Mouse (Mus musculus) spleen, postnatal 14 days (tissue): Measurements from ENCODE around the gene Pigx.

Experiments used
- DNase-seq, 2 experiments: peaks; one replicate each; pipeline ENCODE4 v3.0.0; 2021 to 2022; ENCODE audit warnings: low spot score in 2 of 2

Gene Pigx

DNA sequence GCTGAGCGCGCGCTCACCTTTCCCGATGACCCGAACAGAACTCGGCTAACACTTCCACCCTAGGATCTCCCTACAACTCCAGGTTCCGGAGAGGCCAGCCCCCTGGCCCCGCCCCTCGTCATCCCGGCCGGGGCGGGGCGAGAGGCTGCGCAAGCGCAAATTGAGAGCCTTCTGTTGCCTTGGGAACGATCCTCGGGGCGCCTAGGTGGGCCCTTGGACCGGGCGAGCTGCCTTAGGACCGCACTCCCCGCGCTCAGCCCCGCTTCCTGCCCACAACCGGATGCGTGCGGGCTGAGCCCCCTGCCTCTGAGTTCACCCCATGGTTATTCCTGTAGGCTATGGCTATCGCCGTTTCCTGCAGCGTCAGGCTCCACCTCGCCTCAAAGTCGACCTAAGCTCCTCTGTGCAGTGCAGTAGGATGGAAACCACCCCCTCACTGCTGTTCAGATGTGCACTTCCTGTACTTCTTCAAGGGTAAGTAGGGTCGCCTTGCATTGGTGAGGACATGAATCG lies at the start of gene Pigx, which contains the start of gene Cep19:
Gene Pigx (minus strand): TSS at position 103 of the 513 bp plus-strand sequence.
Gene Cep19 (plus strand): TSS at position 163 of the 513 bp plus-strand sequence.
- peak; percentile 74 to 77 for DNase-seq

DNA sequence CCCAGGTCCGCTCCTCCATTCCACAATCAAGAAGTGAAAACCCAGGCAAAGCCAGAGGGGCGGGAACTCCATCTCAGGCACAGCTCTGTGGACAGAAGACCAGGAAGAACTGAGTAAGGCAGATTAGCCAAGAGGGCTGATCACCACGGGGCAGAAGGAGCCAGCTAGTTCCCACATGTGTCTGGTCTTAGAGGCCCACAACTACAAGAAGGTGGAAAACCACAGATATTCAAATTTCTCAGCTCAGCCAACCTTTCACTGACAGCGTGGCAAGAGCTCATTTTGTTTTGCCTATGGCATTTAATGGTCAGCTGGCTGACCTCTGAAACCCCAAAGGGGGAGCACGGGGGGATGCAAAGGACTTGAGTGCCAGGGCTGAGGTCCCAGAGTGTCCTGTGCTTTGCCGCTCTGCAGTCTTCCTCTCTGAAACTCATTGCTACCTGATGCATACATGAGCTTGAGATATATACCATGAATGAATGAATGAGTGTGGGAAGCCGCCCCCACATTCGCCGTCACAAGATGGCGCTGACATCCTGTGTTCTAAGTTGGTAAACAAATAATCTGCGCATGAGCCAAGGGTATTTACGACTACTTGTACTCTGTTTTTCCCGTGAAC lies 48.2 kb upstream of the Pigx start:
- no peak for DNase-seq

DNA sequence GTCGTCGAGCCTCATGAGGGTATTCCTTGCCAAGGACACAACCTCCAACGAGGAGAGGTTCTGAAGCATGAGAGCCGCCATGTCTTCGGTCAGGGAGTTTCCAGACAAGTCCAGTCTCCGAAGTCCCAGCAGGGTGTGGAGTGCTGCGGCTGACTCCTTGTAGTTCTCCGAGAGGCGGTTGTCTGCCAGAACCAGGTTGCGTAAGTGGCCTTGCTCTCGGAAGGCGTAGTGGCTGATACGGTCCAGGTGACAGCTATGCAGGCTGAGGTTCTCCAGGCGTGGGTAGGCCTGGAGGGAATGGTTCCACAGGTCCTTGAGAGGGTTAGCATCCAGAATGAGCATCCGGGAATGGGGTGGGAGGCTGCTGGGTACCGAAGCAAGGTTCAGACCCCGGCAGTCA lies 45.1 kb upstream of the Pigx start:
- no peak for DNase-seq

DNA sequence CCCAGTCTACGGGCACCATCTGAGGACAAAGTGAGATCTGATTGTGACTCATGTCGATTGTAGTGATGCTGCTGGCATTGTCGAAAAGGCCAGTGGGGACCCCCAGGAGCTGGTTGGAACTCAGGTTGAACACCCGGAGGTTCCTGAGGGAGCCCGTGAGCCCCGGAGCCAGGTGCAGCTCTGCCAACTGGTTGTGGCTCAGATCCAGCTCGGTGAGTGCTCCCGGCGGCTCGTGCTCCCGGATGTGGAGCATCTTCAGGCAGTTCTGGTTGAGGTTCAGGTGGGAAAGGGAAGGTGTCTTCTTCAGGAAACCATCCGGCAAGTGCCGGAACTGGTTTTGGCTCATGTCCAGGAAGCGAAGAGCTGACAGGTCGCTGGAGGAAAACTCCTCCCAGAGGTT lies 44.2 kb upstream of the Pigx start:
- no peak for DNase-seq

DNA sequence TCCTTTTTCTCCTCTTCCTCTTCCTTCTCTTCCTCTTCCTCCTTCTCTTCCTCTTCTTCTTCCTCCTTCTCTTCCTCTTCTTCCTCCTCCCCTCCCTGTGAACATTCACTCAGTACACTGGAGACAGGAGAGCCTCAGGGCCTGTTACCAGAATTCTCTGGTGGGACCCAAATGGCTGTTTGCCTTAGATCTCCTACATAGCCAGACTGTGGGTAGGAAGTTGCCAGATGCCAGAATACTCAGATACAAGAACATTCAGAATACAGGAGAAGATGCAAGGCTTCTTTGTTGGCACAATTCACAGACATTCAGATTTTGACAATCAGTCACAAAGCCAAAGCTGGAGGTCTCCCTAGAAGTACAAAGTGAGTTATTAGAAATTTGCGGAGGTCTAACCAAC lies 39.4 kb upstream of the Pigx start:
- no peak for DNase-seq

DNA sequence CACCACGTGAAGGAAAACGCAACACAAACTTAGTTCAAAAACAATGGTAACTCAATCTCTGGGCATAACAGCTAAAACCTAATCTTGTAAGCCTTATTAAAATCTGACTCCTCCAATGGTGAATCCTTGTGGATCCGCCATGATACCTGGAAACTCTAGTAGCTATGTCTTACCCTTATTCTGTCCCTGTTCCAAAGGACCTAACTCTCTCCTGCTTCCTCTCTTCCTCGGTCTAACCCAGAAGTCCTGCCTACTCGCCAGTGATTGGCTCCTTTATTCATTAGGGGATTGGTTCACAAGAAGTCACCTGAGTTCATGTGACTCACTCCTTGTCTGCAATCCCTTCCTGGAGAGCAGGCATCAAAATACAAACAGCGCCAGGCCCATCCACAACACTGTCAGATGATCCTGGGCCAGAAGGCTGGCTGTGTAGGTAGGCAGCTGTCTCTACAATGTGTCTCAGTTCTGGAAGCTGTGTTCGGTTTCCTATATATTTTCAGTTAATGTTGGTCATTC lies 36.4 kb upstream of the Pigx start:
- no peak for DNase-seq

DNA sequence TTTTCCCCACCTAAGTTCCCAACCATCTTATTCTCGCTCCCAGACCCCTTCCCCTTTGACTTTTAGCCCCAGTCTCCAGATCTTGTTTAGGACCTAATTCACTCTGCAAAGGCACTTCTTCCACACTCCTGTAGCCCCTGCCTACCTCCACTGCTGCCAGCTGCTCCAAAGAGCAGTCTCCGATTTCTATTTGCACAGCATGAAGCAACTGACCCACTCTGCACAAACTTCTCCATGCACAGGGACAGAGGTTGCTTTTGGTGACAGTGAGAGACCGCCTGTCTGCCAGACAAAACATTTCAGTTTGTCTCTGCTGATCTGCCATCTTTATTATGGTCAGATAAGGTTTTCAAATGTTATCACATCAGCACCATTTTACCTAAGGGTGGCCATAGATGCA lies 33.6 kb upstream of the Pigx start:
- no peak for DNase-seq

DNA sequence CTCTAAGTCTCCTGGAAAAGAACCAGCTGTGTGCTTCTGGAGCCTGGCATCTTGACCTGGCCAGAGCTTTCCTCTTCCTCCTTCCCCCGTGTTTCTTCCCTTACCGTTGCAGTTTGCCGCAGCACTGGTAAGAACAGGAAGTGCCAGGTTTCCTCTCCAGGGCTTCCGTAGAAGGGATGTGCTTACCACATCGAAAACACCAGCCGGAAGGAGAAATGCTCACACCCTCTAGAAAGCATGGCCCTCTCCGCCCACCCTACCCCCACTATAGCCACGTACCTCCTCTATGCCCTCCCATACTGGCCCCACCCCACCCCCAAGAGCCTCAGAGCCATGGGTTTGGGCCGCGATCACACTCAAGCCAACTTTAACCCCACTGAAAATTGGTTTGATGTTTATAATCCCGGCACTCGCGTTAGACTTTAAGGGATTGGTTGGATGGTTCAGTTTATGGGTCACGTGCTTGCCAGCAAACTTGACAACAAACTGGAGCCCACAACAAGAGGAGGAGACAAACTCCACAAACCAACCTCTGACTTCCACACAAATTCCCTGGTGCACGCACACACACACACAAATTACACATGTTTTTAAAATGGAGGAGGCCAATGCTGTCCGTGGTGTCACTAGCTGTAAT lies 30.8 kb upstream of the Pigx start:
- peak in 1 of 2 experiments; percentile 46 for DNase-seq

DNA sequence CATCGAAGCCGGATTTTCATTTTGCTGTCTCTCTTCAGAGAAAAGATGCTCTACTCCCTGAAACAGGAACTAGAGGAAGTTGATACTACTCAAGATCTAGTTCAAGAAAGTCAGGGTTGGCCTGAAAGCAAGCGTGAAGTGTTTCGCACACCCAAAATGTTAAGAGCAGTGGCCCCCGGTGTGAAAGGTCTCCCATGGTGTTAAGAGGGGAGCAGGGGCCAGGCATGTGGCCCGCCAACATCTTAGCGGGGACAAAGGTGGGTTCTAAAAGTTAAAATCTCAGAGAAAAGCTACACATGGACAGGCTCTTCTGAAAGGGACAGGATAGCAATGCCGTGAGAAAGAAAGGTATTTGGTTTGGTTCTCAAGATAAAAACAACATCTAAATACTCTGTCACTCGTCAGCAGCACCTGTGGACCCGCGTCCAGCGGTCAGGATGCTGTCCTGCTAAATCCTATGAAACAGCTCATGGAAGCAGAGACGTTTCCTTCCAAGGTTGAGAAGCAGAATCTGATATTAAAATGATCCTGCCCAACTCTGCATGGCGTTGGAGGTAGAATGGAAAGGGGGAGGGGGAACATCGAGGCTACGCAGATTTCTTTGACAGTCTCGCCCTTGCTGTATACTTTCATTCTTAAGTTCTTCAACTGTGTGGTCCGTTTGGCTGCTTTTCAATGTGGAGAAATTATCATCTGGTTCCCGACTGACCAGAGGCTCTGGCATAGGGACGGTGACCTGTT lies 30.1 kb upstream of the Pigx start:
- no peak for DNase-seq

DNA sequence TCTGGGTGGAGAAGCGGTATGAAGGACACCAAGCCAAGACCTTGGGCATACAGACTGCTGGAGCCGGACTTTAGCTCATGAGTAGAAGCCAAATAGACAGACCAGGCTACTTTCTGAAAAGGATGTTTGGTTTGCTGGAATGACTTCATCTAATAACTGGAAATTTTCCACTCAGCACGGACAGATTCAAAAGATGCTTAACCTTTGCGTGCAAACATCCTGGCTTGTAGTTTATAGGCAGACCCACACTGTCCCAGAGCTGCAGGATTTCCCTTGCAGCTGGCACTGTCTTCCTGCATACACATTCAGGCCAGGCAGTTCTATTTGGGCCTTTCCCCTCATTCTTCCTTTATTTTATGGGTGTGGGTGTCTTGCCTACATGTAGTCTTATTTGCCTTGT lies 27.5 kb upstream of the Pigx start:
- DNase-seq, result no peak

DNA sequence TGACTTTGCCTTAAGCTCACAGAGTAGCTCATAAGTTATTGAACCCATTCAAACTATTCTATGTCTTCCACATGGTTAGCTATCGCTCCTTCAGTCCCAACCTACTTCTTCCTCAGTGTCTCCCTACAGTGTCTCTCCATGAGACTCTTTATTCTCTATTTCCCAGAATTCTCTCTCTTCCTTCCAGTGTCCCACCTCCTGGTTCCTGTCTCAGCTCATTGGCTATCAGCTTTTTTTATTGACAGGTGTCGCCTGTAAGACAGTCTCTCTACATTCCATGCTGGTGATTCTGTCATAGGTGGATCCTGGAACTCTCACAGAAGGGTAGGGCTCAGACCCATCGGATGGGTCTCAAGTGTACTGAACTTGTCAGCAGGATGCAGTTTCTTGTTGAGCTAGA lies 25.8 kb upstream of the Pigx start:
- DNase-seq, result no peak

DNA sequence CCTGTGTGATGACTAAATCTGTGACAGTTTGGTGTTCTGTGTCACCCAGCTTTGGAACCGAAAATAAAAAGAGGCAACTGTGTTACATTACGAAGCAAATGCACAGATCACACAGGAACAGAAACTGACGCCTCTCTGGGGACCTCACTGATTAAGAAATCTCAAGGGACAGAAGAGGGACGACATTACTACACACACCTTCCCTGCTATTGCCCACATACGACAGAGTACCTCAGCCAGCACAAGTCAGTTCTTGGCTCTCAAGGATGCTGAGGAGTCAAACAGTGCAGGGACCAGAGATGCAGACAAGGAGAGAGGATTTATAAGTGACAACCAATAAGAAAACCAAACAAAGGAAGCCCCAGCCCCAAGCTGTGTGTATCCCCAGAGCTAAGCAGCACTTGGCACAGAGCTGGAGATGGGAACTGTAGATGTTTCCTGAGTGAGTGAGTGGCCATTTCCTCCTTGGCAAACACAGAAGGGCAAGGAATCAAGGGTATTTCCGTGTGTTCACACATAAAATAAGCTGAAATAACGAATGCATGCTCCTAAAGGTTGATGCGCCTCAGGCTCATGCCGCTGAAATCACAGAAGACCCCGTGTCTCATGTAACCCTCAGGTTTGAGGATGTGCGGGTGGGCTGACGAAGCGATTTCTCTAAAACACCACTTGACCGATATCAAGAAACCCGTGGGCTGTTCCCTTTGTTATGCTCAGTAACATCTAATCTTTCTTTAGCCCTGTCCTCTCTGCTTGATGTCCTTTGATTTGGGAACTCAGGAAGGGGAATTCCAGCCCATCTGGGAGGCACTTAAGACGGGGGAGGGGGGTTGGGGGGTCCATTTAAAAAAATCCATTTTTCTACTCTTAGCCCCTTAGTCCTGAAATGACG lies 25.1 kb upstream of the Pigx start:
- DNase-seq, result peak in 1 of 2 experiments; percentile 53

DNA sequence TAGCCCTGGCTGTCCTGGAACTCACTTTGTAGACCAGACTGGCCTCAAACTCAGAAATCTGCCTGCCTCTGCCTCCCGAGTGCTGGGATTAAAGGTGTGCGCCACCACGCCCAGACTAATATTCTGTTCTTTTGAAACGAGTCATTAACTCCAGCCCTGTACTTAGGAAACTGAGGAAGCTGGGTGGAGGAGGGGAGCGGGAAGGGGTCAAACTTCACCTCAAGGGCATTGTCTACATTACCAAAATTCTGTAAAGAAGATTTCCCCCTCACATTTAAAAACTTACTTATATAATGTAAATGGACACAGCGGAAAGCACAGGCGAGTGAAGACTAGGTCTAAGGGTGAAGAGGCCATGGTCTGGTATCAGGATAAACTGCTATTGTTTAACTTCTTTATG lies 24.5 kb upstream of the Pigx start:
- no peak for DNase-seq

DNA sequence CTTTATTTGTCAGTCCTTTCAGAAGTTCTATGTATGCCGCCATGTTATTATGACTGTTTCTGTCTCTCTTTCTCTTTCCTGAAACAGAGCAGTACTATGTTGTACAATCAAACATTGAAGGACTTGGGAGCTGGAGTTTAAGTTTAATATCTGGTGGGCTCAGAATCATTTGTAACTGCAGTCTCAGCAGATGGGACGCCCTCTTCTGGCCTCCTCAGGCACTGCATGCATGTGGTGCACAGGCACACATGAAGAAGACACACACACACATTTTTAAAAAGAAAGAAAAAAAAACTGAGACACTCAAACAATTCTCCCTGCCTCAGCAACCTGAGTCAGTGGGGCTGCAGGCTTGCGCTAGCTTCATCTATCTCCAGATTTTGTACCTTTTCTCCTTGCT lies 20.9 kb upstream of the Pigx start:
- DNase-seq, result no peak

DNA sequence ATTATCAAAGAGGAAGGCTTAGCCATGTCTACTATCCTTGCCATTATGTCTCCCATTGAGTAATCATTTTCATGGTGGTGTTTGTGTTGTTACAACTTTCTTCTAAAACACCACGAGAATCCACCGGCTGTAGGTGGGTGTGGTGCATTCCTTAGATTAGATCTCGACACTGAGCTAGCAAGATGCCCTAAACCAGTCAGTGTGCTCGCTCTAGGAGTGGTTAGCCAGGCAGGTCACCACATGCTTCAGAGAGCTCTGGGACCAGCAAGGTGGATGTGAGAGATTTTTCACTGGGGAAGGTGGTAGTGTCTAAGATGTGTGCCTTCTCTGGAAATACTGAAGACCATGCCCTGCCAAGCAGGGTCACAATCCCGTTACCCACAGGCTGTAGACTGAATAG lies 16.6 kb upstream of the Pigx start:
- no peak for DNase-seq

DNA sequence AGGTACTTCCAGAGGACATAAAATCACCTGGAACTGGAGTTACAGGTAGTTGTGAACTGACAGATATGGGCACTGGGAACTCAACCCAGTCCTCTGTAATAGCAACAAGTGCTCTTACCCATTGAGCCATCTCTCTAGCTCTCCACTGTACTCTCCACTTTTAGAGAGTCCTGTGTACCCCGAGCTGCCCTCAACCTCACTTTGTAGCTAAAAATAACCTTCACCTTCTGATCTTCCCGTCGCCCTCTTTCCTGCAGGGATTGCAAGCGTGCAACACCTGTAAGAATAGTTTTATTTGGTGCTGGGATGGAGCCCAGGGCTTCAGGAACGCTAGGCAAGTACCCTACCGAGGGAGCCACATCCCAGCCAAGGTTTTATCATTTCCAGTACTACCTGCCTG lies 16.2 kb upstream of the Pigx start:
- DNase-seq, result no peak

DNA sequence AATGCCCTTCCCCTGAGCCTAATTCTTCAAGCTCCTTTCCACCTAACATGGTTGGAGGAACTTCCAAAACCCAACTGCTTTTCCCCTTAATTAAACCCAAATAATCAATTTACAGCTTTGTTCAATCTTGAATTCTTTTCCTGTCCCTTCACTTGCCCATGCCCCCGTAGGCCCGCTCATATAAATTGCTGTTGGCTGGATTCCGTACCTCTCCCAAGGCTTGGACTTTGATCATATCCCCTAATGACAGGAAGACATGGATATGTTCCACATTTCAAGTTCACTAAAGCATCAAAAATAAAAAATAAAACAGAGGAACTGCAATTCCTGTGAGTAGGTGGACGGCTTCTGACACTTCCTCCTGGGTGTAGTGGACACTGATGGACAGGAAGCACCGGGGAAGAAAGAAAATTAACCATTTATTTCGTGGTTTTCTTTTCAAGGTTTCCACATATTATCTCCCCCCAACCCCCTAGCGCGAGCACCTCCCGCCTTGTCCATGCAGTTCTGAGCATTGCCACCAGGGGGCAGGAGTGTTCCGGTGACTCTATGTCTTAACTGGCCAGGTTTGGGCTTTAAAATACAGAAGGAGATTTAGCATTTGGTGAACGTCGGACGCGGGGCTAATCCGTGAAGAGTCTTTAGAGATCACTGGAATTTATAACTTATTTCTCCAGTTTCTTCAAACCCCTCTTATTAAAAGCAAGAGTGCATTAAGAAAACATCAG lies 15.6 kb upstream of the Pigx start:
- DNase-seq, result peak; percentile 80 to 88

DNA sequence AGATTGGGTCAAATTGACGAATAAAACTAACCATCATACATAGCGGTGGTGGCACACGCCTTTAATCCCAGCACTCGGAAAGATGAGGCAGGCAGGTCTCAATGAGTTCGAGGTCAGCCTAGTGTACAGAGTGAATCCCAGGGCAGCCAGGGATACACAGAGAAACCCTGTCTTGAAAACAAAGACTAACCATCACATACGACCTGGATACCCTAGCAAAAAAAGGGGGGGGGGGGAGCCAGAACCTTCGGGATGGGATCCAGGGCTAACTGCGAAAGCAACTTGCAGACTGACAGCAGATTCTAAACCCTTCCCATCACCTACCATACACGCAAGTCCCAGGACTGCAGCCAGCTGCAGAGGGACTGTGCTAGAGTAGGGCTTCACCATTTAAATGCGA lies 14.9 kb upstream of the Pigx start:
- no peak for DNase-seq

DNA sequence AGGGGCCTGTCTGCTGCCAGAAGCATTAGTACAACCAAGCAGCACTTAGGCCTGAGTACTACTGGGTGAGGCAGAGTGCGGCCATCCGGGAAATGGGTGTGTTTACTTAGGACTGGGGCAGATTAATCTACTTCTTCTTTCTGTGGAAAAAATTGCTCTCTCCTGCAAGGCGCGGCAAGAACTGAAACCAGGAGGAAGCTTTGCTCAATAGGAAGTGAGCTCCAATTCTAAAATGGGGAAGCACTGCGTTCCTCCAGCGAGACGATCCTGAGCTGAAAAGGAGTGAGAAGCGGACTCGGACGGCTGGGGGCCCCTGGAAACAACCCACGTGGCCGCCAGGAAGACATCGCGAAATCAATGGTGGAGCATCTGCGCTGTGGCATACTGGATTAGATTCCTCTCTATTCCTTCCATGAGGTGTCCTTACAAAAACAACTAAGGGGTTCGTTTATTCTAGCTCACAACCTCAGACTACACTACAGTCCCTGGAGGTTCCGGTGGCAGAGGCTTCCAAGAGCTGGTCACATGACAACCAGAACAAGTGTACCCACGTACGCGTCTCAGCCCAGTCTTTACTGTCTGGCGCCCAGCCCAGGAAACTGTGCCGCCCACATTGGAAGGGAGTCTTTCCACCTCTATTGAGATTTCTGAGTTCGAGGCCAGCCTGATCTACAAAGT lies 14.1 kb upstream of the Pigx start:
- DNase-seq, result peak; percentile 34 to 42

DNA sequence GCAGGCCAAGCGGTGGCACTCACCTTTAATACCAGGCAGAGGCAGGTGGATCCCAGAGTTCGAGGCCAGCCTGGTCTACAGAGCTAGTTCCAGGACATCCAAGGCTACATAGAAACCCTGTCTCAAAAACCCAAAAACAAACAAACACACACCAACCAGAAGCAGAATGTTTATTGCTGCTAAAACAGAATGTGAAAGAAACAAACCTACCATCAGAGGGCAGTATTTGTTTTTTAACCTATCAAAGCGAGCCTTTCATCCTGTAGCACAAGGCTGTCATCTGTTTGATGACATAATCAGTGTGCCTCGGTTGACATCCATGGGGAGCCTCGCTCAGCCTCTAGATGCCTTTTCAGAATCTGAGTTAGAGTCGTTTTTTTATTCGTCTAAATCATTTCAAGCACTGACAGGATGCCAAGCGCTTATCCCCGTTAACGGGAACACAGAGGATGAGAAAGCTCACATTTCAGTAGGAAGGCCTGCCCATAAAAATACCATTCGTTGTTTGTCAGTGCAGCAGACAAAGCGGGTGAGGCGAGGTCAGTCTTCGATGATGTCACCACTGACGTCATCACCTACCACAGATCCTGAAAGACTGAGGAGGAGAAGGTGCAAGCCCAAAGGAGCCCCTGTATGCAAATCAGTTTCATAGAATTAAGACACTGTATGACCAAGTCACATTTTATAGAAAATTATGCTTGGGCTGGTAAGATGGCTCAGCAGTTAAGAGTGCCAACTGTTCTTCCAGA lies 11.6 kb upstream of the Pigx start:
- DNase-seq, result no peak
